Mouse (Mus musculus) spleen, adult 2 months (tissue): ENCODE results near the gene Dnajc13.

ENCODE experiments used
- CTCF ChIP-seq: fragments of 200-500 bp; IDR thresholded peaks from 2 replicates; pipeline ENCODE4 v1.5.1; 2011; ENCODE audit warnings: mild to moderate bottlenecking, inconsistent platforms; ENCODE audit not compliant: insufficient read depth, insufficient read length, insufficient replicate concordance; ENCODE audit errors: extremely low read depth
- POLR2A ChIP-seq: fragments of 200-500 bp; IDR thresholded peaks from 2 replicates; pipeline ENCODE4 v1.6.1; 2011; ENCODE audit warnings: low read depth, low read length, inconsistent platforms

DNA sequence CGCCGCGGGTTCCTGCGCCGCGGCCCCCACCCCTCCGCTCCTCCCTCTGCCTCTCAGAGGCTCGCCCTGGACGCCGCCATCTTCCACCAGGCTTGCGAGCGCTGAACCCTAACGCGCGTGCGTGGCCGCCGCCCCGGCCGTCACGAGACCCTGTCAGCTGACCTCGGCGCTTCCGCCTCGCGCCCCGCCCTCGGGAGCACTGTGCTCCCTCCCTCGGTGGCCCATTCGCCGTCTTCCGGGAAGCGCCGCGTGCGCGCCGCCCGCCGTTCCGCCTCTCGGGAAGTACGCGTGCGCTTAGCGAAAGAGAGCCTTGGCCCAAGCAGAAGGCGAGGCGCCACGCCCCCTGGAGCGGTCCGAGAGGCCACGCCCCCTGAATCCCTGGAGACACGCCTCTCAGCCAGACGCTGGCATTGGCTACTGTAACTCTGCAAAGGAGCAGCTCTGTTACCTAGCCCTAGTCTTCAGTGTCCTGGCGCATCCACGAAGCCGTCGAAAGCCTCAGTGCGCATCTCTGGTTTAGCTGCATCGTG is at the start of gene Dnajc13:
- TF ChIP-seq CTCF, result no peak
- TF ChIP-seq POLR2A, result peak; percentile 59
